Mouse (Mus musculus): ENCODE results near the gene Ifrd1.
"Not testable (repeated sequence)": the region's sequence is repeated elsewhere in the genome, so short reads cannot be mapped to it uniquely, and the experiment has no call there.

The Ifrd1 gene

DNA sequence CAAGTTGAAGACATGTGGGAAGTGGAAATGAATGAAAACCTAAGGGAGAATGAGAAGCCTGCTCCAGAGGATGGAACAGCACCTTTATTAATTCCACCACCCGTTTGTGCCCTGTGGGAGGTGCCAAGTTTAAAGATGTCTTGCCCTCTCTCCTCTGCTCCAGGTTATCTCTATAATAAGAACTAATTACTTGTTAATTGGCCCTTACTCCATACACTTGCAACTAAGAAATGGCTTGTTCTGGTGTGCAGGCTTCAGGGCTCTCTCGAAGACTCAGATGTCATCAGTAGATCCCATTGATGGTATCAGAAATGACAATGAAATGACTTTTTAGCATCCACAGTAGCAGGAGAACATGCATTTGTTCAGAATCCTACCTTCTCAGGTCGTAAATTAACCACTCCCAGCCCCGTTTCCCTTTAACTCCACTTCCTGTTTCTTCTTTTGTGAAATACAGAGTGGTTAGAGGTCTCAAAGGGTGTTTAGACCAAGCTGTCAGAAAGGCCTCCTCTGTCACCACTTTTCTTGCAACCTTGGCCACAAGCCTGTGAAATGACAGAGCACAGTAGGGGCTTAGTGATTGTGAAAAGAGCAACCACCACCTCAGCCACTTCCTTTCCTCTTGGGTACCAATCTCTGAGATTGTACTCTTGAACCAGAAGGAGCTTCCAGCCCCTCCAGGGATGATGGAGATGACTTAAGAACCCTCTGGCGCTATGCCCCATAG is at the start of gene Ifrd1:
Gene Ifrd1, minus strand, starts transcription at position 51 of the 727 bp plus-strand sequence.
- DNase-seq (ENCODE audit: low spot score in 2 of 2) = no peak

DNA sequence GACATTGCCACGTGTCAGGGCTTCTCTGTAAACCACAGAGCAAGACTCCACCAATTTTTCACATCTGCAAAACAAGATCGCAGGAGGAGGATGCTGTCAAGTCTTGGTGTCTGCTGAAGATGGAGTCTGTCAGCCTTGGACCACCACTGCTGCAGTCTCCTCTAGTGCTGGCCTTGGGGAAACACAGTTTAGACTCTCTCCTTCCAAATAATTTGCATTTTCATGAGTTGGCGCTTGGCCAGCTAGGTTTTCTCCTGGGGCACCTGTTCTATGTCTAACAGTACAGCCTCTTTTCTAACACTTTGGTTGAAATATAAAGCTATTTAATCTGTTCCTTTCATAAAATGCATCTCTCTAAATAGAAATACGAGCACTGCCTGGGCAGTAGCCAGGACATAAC is 38.2 kb upstream of the Ifrd1 start:
- DNase-seq (ENCODE audit: low spot score in 2 of 2) = no peak

DNA sequence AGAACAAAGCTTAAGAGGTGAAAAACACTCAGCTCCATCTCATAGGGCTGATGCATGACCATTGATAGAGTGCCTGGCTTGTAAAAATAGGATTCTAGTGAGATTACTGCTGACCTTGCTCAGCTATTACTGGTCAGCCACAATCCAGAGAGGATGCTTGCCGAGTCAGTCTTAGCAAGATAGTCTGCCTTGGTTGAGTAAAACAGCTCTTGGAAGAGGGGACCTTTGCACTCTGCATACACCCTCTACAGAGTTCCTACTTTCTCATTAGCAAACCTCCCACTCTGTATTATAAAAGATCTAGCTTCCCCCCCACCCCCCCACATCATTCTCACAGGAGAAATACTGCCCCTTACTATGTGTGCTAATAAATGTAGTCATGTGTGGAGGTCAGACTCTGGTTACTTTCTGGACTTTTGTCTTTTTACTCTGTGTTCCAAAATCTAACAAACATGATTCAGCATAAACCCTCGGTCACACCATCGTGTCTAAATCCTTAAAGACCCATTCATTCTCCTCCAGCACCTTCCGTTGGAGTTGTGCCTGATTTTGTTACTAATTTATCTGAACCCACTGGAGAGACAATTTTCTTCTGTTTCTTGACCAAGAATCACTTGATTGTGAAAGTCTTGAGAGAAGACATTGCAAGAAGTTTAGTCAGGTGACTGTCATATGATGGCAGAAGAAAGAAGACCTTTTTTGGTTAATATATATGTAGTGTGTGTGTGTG is 32.5 kb upstream of the Ifrd1 start:
- DNase-seq (ENCODE audit: low spot score in 2 of 2) = no peak

DNA sequence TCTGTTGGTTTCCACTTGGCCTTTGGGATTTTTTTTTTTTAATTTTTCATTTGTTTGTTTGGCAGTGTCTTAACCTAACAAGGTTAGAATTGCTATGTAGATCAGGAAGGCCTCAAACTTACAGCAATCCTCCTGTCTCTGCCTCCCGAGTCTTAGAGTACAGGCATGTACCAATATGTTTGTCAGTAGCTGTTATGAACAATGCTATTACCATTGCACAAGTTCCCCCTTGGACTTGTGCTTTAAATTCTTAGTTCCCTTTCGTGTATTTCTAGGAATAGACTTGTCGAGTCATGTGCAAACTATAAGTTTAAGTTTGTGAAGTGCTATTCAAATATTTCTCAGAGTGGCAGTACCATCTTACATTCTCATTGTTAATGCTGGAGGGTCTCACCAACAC is 29.3 kb upstream of the Ifrd1 start:
- no peak for DNase-seq (ENCODE audit: low spot score in 2 of 2)

DNA sequence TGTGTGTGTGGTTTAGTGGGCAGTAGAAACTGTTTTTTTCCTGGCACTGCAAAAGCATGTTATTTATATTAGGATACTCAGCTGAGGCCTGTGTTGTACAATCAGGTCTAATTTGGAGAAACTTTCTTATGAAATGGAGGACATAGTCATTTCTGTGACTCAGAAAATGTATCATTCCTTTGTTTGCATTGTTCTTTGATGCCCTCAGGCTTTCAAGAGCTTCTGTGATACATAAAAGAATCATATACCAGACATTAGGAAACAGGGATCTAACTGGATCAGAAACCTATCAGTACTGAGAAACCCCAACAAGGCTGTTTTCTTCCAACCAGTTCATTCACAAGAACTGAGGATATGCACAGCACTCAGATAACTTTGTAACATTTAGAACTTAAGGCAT is 26.6 kb upstream of the Ifrd1 start:
- no peak for DNase-seq (ENCODE audit: low spot score in 2 of 2)

DNA sequence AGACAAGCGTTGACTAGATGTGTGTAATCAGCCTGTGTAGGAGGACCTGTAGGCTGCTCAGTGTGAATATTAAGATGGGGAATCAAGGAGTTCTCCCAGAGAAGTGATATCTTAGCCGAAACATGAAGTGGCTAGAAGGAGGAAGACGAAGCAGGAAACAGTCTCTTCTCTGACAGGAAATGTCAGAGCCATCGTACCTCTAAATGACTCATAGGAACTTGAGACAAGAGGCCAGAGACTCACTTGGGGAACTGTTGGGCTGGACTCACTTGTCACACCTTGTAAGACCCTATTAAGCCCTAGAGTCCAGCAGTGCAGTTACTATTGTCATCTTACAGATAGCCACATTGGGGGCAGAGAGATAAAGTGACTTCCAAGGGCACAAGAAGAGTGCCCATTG is 25.0 kb upstream of the Ifrd1 start:
- DNase-seq (ENCODE audit: low spot score in 2 of 2) = no peak

DNA sequence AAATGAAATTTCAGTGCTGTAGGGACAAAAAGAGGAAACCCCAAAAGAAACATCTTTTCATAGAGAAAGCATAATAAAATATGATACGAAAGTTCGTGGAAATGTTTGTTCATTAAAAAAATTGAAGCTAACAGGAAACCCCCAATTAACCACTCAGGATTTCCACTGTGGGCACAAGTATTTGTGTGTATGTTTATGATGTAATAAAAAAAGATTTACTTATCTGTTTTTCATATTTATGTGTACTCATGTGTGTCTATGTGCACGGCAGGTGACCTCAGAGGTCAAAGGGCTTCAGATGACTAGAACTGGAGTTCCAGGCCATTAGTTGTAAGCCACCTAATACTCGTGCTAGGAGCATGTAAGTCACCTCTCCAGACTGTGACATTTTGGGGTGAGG is 24.4 kb upstream of the Ifrd1 start:
- DNase-seq (ENCODE audit: low spot score in 2 of 2) = no peak

DNA sequence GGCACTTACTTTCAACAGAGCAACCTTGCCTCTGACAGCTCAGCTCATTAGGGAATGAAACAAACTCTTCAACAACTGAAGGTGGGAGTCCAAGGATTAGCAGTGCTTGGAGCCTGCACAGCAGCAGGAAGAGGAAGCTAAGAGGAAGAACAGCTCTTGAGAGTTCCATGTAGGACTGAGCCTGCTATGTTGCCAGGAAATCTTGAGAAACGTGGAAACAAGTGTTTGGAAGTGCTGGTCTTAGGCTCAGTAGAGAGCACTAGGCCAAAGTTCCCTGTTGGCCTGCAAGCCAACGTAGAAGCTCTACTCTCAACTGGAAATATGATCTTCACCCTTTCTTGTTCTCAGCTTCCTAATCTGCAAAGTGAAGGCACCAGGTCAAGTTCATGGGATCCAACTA is 20.0 kb upstream of the Ifrd1 start:
- DNase-seq (ENCODE audit: low spot score in 2 of 2) = no peak

DNA sequence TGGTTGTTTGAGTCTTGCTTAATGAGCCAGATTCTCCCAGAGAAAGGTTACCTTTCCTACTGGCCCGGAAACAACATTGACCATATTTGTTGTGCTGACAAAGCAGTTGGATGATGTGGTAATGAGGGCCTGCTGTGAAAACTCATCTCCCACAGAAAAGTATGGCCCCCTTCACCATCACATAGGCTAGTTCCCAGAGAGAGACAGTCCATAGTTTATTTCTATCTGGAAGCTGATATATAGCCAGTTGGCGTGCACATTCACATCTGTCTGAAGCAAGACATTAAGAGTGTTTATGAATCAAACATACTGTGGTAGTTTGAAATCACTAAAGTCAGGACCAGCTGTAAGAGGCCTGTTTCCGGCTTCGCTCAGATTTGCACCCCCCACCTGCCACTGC is 15.4 kb upstream of the Ifrd1 start:
- DNase-seq (ENCODE audit: low spot score in 2 of 2) = no peak

DNA sequence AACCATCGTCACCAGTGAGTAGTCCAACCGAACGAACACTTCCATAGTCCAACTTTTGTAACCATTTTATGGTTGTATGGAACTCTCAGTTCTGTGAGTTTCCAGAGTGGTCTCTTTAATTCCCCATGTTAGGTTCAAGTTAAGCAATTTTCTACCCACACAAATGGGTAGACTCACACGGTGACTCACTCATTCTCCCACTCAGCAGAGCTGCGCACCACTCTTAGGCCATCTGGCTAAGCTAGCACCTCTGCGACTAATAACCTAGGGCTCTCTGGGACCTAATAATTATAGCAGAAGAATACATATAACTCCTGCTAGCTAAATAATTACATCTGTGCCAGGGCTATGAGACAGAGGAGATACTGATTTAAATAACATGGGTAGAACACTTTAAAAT is 14.7 kb upstream of the Ifrd1 start:
- DNase-seq (ENCODE audit: low spot score in 2 of 2) = no peak

DNA sequence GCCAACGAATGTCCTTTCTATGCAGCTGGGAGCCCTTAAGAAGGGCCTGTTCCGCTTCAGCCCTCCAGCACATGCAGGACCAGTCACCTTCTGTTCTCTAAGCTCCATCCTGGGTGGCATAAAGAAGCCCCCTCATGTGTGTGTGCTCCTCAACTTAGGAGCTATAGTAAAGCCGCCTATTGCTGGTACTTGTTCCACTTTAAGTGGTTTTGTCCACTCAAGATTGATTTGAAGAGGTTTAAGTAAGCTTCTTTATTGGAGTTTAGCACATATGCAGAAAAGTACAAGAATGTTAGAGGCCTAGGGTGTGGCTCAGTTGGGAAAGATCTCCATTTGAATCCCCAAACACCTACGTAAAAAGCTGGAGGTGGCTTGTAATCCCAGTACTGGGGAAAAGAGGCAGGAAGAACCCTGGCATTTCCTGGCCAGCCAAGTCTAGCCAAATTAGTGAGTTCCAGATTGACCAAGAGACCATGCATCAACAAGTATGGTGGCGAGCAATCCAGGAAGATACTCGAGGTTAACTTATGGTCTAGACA is 10.2 kb upstream of the Ifrd1 start:
- no peak for DNase-seq (ENCODE audit: low spot score in 2 of 2)

DNA sequence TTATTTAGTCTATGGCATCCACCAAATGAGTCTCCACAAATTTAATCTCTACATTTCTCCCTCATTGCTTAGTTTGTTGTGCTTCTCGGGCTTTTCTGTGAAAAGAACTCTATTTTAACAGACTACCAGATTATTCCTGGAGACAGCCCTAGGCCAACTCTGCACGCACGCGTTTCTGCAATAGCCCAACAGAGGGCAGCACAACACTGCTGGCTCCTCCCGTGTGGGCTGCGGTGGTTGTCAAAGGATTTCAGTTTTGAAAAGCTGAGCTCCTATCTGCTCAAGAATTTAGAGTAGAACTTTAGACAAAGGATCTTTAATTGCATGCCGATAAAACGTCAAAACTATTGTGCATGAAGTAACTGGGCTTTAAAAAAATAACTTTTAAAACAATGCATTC is 8.9 kb upstream of the Ifrd1 start:
- peak; percentile 76 to 87 for DNase-seq (ENCODE audit: low spot score in 2 of 2)

DNA sequence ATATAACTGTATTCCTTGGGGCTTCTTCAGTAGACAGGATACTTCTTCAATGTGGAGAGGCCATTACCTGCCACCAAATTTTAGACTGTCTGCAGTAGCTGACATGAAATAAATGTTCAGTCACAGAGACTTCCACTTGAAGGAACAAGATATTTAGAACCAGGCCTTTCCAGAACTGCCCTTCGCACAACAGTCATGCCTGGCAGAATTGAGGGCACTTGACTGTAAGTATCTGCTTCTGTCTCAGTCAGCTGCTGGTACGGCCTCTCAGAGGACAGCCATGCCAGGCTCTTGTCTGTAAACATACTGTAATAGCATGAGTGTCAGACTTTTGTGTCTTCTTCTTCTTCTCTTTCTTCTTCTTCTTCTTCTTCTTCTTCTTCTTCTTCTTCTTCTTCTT is 8.2 kb upstream of the Ifrd1 start:
- DNase-seq (ENCODE audit: low spot score in 2 of 2) = no peak

DNA sequence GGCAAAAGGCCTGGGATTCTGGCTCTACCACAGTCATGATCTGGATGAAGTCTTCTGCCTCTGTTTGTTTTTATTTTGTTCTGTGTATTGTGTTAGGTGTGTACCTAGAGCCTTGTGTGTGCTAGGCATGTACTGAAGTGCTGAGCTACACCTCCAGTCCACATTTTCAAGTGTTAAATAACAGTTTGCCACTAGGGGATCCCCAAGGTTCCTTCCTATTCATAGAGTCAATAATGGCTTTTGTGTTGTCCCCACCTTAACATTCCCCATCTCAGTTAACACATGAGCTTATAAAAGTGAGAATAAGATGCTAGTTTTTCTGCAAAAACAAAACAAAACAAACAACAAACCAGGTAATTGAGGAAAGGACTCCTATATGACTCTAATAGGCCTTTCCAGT is 7.7 kb upstream of the Ifrd1 start:
- DNase-seq (ENCODE audit: low spot score in 2 of 2) = no peak

DNA sequence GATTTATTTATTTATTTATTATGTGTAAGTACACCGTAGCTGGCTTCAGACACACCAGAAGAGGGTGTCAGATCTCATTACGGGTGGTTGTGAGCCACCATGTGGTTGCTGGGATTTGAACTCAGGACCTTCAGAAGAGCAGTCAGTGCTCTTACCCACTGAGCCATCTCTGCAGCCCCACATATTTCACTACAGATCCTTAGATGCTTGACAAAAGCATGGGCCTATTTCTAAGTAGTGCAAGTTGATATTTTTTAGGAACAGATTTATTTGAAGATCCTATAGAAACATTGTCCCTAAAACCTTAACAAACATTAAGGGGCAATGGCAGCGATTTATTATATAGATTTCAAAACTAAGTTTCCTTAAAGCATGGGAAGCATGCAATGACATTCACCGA is 7.0 kb upstream of the Ifrd1 start:
- not testable (repeated sequence) for DNase-seq (ENCODE audit: low spot score in 2 of 2)

DNA sequence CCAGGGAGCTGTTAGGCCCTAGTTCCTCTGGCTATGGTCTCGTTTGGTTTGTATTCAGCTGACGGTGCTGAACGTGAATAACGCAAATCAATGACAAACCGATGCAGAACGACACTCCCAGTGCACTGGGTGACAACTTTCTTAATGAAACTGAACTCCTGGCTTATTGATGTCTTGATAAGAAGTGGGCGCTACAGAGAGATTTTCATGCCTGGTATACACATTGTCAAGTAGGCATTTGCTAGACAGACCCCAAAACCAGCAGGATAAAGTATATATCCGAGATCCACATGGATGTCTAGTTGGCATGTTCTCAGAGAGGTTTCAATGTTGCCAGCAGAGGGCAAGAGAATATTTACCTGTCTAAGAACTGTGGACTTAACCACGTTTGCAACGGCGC is 6.4 kb upstream of the Ifrd1 start:
- no peak for DNase-seq (ENCODE audit: low spot score in 2 of 2)

DNA sequence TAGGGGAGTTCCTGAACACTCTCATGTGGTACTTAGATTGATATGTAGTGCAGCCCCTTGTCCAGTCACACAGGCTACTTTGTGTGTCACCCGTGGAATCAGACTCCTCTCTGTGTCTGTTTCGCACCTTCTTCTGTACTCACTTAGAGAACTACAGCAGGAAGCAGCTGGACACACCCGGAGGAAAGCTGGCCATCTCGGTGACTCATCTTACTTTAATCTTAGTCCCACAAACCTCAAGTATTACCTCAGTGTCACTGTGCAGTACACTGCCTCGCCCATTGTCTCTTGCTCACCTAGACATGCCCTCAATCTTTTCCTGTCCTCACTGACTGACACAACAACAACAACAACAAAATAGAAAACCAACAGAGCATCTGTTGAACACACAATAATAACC is 4.9 kb upstream of the Ifrd1 start:
- DNase-seq (ENCODE audit: low spot score in 2 of 2) = no peak

DNA sequence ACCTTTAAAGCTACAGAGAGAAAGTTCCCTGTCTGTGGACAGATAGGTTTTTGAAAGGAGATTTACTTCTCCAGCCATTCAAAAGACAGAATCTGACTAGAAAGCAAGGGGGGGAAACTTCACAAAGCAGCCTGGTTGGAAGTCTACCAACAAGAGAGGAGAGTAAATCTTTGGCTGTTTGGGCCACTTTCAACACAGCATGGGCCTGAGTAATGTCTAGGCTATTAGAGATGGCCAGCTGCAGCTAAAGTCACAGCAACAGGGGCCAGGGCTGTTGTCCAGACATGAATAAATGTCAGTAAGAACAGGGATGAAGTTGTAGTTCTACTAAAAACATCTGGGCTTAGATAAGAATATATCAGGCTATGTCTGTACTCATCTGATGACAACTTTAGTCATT is 2.0 kb upstream of the Ifrd1 start:
- DNase-seq (ENCODE audit: low spot score in 2 of 2) = no peak

DNA sequence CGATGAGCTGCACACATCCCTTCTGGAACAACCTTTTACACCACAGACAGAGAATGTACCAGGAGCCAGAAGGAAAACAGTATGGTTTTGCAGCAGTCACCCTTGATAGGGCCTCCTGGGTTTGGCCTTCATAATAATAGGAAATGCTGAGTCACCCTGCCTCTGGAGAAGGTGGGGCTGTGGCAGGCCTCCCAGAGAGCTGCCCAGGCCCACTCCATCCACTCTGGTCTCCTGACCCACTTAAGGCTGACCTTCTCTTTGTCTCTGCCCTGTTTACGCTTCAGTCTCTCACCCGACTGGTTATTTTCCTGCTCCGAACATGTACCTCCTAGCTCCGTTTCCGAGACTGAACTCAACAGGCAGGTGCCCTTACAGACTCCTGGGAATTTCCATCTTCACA is 328 bp downstream of the Ifrd1 start:
- no peak for DNase-seq (ENCODE audit: low spot score in 2 of 2)

DNA sequence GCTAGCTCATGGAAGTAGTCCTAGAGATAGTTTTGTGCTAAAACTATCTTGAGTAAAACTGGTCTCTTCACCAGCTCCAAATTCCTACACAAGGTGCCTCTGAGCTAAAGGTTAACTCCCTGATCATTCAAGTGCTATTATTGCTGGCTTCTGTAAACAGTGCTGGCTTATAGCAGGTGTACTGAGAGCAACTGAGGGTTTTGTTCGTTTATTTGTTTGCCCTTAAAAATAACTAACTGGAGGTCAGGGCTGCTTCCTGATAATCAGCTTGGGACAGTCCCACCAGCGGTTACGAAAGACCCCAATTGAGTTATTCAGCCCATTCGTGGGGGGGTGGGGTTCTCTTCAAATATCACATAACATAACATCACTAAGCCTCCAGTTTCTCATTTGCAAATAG is 920 bp downstream of the Ifrd1 start:
- no peak for DNase-seq (ENCODE audit: low spot score in 2 of 2)

DNA sequence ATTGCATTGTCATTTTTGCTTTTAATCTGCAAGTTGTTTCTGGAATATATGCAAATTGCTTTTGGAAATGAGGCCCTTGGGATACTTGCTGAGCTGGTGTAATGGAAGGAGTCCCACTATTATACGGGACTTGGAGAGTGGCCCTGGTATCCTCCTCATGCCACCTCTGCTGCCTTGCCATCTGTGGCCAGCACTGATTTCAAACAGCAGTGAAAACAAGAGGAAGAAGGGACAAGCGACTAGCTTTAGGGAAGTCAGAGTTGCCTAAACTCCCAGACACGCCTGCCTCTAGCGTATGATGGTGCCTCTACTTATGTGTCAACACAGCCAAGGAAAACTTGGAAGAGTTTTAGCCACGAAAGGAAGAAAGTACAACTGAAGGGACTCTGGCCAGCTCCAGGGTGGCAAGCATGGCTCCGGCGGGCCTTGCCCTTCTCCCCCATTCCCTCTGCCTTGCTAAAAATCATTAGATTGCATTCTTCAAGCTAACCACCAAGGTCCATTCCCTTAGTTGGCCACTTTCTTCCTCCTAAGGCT is 2.8 kb downstream of the Ifrd1 start:
- no peak for DNase-seq (ENCODE audit: low spot score in 2 of 2)

DNA sequence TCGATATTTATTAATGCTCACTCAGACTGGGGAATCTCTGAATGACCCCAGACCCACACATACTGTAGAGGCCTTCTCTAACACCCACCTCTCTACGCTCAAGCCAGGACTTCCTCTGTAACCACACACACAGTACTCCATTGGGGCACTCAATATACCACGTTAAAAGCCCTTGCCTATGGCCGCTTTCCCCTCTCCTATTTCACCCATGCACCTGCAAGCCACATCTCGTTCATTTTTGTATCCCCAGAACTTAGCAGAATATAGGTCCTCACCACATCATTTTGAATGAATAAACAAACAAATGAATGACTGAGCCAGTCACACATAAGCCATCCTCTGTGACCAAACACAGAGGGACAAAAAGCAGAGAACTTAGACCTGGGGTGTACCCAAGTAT is 3.4 kb downstream of the Ifrd1 start:
- DNase-seq (ENCODE audit: low spot score in 2 of 2) = no peak

DNA sequence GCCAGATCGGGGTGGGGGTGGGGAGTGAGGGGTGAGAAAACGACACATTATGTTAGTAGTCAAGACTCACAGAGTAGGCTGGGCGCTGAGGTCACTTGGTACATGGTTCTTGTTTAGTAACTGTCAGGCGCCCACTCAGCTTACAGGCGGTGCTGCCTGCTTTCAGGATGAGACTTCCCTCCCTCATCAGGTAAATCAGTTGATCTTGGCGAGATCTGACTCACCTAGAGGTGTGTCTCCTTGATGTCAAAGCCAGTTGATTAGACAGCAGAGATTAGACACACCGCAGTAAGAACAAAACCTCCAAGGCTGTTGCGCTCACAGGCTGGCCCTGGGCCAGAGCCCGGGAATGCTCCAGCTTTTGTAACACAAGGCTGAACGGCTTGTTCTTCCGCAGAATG is 4.5 kb downstream of the Ifrd1 start:
- DNase-seq (ENCODE audit: low spot score in 2 of 2) = peak in 1 of 2 experiments; percentile 21
